Mouse (Mus musculus): ENCODE measurements around the gene Hnf4a. TPM values are rescaled to one million over a fixed set of nuclear protein-coding genes. Genes with fewer than 3 reads are reported as not detected.

Gene Hnf4a
- polyA plus RNA-seq, 1 experiment = not detected

GRCm38 (mm10) chr2:163583226-163584087, 76.8 kb downstream of the Hnf4a start:
- Histone ChIP-seq H3K27me3 (ENCODE audit: control insufficient read depth, insufficient read depth, insufficient read length) (no peaks in the 10 kb centered on the region), H3ac (ENCODE audit: control insufficient read depth, insufficient read length, low read depth) (no peak overlapping the region), H3K36me3 (ENCODE audit: control insufficient read depth, insufficient read depth) (no peaks in the 10 kb centered on the region), H3K4me3 (ENCODE audit: insufficient read depth, poor library complexity, severe bottlenecking) (no peak overlapping the region), H3K79me2 (ENCODE audit: control insufficient read depth, insufficient read depth) (no peaks in the 10 kb centered on the region), H3K79me3 (ENCODE audit: low read depth) (no peaks in the 10 kb centered on the region)
- no peak for TF ChIP-seq MYOG (IDR thresholded peaks at IDR 0.05; ENCODE audit: control insufficient read depth, extremely low read depth, insufficient read length)

GRCm38 (mm10) chr2:163584088-163584426, 77.4 kb downstream of the Hnf4a start:
- Histone ChIP-seq H3K79me2 (ENCODE audit: control insufficient read depth, insufficient read depth) (no peaks in the 10 kb centered on the region), H3ac (ENCODE audit: control insufficient read depth, insufficient read length, low read depth) (no peak overlapping the region), H3K27me3 (ENCODE audit: control insufficient read depth, insufficient read depth, insufficient read length) (no peaks in the 10 kb centered on the region), H3K4me3 (ENCODE audit: insufficient read depth, poor library complexity, severe bottlenecking) (no peak overlapping the region), H3K36me3 (ENCODE audit: control insufficient read depth, insufficient read depth) (no peaks in the 10 kb centered on the region), H3K79me3 (ENCODE audit: low read depth) (no peaks in the 10 kb centered on the region)
- no peak for TF ChIP-seq USF1 (IDR thresholded peaks at IDR 0.05; ENCODE audit: low read depth)
- TF ChIP-seq CEBPB (IDR thresholded peaks at IDR 0.05; ENCODE audit: low read depth) = no peak
- TF ChIP-seq MYOD1 (IDR thresholded peaks at IDR 0.05; ENCODE audit: control insufficient read depth, insufficient read length, low read depth) = no peak
- TF ChIP-seq FOSL1 (IDR thresholded peaks at IDR 0.05; ENCODE audit: insufficient read depth, low read length, poor library complexity, severe bottlenecking) = no peak

GRCm38 (mm10) chr2:163586384-163587261, 80.0 kb downstream of the Hnf4a start:
- Histone ChIP-seq H3K36me3 (ENCODE audit: control insufficient read depth, insufficient read depth) (no peaks in the 10 kb centered on the region), H3K79me2 (ENCODE audit: control insufficient read depth, insufficient read depth) (no peaks in the 10 kb centered on the region), H3K27me3 (ENCODE audit: control insufficient read depth, insufficient read depth, insufficient read length) (no peaks in the 10 kb centered on the region), H3K79me3 (ENCODE audit: low read depth) (no peaks in the 10 kb centered on the region), H3K4me3 (ENCODE audit: insufficient read depth, poor library complexity, severe bottlenecking) (no peak overlapping the region), H3ac (ENCODE audit: control insufficient read depth, insufficient read length, low read depth) (no peak overlapping the region)
- TF ChIP-seq CTCF (IDR thresholded peaks at IDR 0.05; ENCODE audit: control insufficient read depth, insufficient read depth, insufficient read length) (peak; percentile 35), MYOG (IDR thresholded peaks at IDR 0.05; ENCODE audit: control insufficient read depth, extremely low read depth, insufficient read length) (no peak), MYOD1 (IDR thresholded peaks at IDR 0.05; ENCODE audit: control insufficient read depth, insufficient read length, low read depth) (no peak), CEBPB (IDR thresholded peaks at IDR 0.05; ENCODE audit: low read depth) (no peak), MAX (IDR thresholded peaks at IDR 0.05) (no peak), USF1 (IDR thresholded peaks at IDR 0.05; ENCODE audit: low read depth) (no peak), FOSL1 (IDR thresholded peaks at IDR 0.05; ENCODE audit: insufficient read depth, low read length, poor library complexity, severe bottlenecking) (no peak)

DNA sequence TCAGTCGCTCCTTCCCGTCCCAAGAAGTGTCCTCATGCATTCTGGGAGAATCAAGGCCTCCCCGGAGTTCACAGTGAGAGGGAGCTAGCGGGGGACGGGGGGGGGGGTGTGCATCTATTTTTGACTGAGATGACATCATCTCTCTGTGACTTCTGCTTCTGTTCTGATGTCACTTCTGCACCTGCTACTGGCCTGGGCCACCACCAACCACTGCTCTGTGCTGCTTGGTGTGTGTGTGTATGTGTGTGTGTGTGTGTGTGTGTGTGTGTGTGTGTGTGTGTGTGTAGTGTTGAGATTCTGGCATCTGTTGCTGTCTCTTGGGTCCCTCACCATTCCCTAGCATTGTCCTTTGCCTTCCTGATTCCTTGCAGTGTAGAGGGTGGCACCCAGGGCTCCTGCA, 80.9 kb downstream of the Hnf4a start:
- Histone ChIP-seq H3K79me3 (ENCODE audit: low read depth) (no peaks in the 10 kb centered on the region), H3K36me3 (ENCODE audit: control insufficient read depth, insufficient read depth) (no peaks in the 10 kb centered on the region), H3K4me3 (ENCODE audit: insufficient read depth, poor library complexity, severe bottlenecking) (no peak overlapping the region), H3ac (ENCODE audit: control insufficient read depth, insufficient read length, low read depth) (no peak overlapping the region), H3K79me2 (ENCODE audit: control insufficient read depth, insufficient read depth) (no peaks in the 10 kb centered on the region), H3K27me3 (ENCODE audit: control insufficient read depth, insufficient read depth, insufficient read length) (no peaks in the 10 kb centered on the region)
- TF ChIP-seq CTCF (IDR thresholded peaks at IDR 0.05; ENCODE audit: control insufficient read depth, insufficient read depth, insufficient read length) (no peak), FOSL1 (IDR thresholded peaks at IDR 0.05; ENCODE audit: insufficient read depth, low read length, poor library complexity, severe bottlenecking) (no peak), USF1 (IDR thresholded peaks at IDR 0.05; ENCODE audit: low read depth) (no peak), CEBPB (IDR thresholded peaks at IDR 0.05; ENCODE audit: low read depth) (no peak), MYOD1 (IDR thresholded peaks at IDR 0.05; ENCODE audit: control insufficient read depth, insufficient read length, low read depth) (no peak), MAX (IDR thresholded peaks at IDR 0.05) (no peak), MYOG (IDR thresholded peaks at IDR 0.05; ENCODE audit: control insufficient read depth, extremely low read depth, insufficient read length) (no peak)

GRCm38 (mm10) chr2:163590211-163590610, 83.6 kb downstream of the Hnf4a start:
- Histone ChIP-seq H3K79me3 (ENCODE audit: low read depth) (no peaks in the 10 kb centered on the region), H3K27me3 (ENCODE audit: control insufficient read depth, insufficient read depth, insufficient read length) (no peaks in the 10 kb centered on the region), H3K79me2 (ENCODE audit: control insufficient read depth, insufficient read depth) (no peaks in the 10 kb centered on the region), H3K4me3 (ENCODE audit: insufficient read depth, poor library complexity, severe bottlenecking) (no peak overlapping the region), H3K36me3 (ENCODE audit: control insufficient read depth, insufficient read depth) (no peaks in the 10 kb centered on the region), H3ac (ENCODE audit: control insufficient read depth, insufficient read length, low read depth) (no peak overlapping the region)
- TF ChIP-seq MYOG (IDR thresholded peaks at IDR 0.05; ENCODE audit: control insufficient read depth, extremely low read depth, insufficient read length) (no peak), CTCF (IDR thresholded peaks at IDR 0.05; ENCODE audit: control insufficient read depth, insufficient read depth, insufficient read length) (no peak), CEBPB (IDR thresholded peaks at IDR 0.05; ENCODE audit: low read depth) (no peak)

DNA sequence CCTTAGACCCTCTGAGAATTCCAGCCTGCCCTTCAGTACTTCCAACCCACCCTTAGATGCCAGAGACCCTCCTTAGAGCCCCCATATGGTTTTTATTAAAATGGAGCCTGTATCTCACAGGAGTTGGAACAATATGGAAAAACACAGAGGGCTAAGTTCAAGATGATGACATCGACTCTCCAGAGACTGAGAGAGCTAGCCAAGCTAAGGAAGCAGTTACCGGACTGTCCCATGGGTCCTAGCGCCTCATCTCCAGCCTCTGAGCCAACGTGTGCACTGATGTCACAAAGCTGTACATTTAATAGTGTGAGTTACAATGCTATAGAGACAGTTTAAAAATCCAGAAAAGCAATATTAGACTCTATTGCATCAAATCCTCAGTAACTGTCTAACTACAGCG, 84.4 kb downstream of the Hnf4a start:
- Histone ChIP-seq H3K79me2 (ENCODE audit: control insufficient read depth, insufficient read depth) (no peaks in the 10 kb centered on the region), H3ac (ENCODE audit: control insufficient read depth, insufficient read length, low read depth) (no peak overlapping the region)

More for the DNA sequence above, 84.4 kb downstream of the Hnf4a start:
- Histone ChIP-seq H3K36me3 (ENCODE audit: control insufficient read depth, insufficient read depth) (no peaks in the 10 kb centered on the region), H3K4me3 (ENCODE audit: insufficient read depth, poor library complexity, severe bottlenecking) (no peak overlapping the region), H3K27me3 (ENCODE audit: control insufficient read depth, insufficient read depth, insufficient read length) (no peaks in the 10 kb centered on the region), H3K79me3 (ENCODE audit: low read depth) (no peaks in the 10 kb centered on the region)
- TF ChIP-seq FOSL1 (IDR thresholded peaks at IDR 0.05; ENCODE audit: insufficient read depth, low read length, poor library complexity, severe bottlenecking) (no peak), CTCF (IDR thresholded peaks at IDR 0.05; ENCODE audit: control insufficient read depth, insufficient read depth, insufficient read length) (no peak), MYOG (IDR thresholded peaks at IDR 0.05; ENCODE audit: control insufficient read depth, extremely low read depth, insufficient read length) (no peak), MYOD1 (IDR thresholded peaks at IDR 0.05; ENCODE audit: control insufficient read depth, insufficient read length, low read depth) (no peak), CEBPB (IDR thresholded peaks at IDR 0.05; ENCODE audit: low read depth) (no peak), MAX (IDR thresholded peaks at IDR 0.05) (no peak)

All from C2C12 (cell line).